Mouse (Mus musculus) kidney, postnatal 0 days (tissue): ENCODE measurements around the gene Sema6b. TPM values are rescaled to one million over a fixed set of nuclear protein-coding genes. Genes with fewer than 3 reads are reported as not detected.

Source experiments
- ATAC-seq: fragments of 200-750 bp; cut with Nextera tagmentation; replicated peaks from 2 replicates; pipeline ENCODE4 v1.8.0; 2017; ENCODE audit warnings: low read depth, moderate number of reproducible peaks, moderate TSS enrichment, moderate library complexity; ENCODE audit not compliant: low FRiP score
- DNase-seq: peaks from one replicate; pipeline ENCODE4 v3.0.0-alpha.2; 2016; ENCODE audit warnings: low spot score
- H3K27ac ChIP-seq: fragments of 300-500 bp; sonication (generic); 2 replicates; pipeline ENCODE4 v1.5.1; 2014; ENCODE audit warnings: mild to moderate bottlenecking
- H3K27me3 ChIP-seq: fragments of 300-500 bp; sonication (generic); 2 replicates; pipeline ENCODE4 v1.6.1; 2014; ENCODE audit warnings: low read length, mixed read lengths; ENCODE audit not compliant: insufficient read depth
- H3K36me3 ChIP-seq: fragments of 300-500 bp; sonication (generic); 2 replicates; pipeline ENCODE4 v1.6.1; 2014; ENCODE audit warnings: low read length, mixed read lengths; ENCODE audit not compliant: insufficient read depth
- H3K4me1 ChIP-seq: fragments of 300-500 bp; sonication (generic); replicated peaks from 2 replicates; pipeline ENCODE4 v1.6.1; 2014; ENCODE audit warnings: antibody characterized with exemption, low read length, mixed read lengths; ENCODE audit not compliant: insufficient read depth
- H3K4me2 ChIP-seq: fragments of 300-500 bp; sonication (generic); 2 replicates; pipeline ENCODE4 v1.6.1; 2014; ENCODE audit warnings: mild to moderate bottlenecking, low read length, moderate library complexity, mixed read lengths
- H3K4me3 ChIP-seq: fragments of 300-500 bp; sonication (generic); replicated peaks from 2 replicates; pipeline ENCODE4 v1.5.1; 2014; ENCODE audit warnings: low read depth, low read length
- H3K9ac ChIP-seq: fragments of 300-500 bp; sonication (generic); 2 replicates; pipeline ENCODE4 v1.6.1; 2014; ENCODE audit warnings: low read depth, low read length
- H3K9me3 ChIP-seq: fragments of 300-500 bp; sonication (generic); replicated peaks from 2 replicates; pipeline ENCODE4 v1.6.1; 2016; ENCODE audit warnings: low read length, inconsistent platforms, mixed read lengths
- CTCF ChIP-seq: IDR thresholded peaks from 2 replicates; pipeline ENCODE4 v1.5.1; 2016; ENCODE audit warnings: antibody characterized with exemption, low read depth, mild to moderate bottlenecking, moderate library complexity
- WGBS: fragments of 180-500 bp; shearing (Covaris S2); extraction: QIAGEN DNeasy Blood & Tissue Kit; methylation state at CpG from one replicate; pipeline ENCODE4 v1.1.7; 2014; 5-methylcytosine and 5-hydroxymethylcytosine counted together
- polyA plus RNA-seq: library from polyadenylated mRNA; unstranded; fragments of >200 nt; fragmentation: Nextera tagmentation; extraction: Ambion mirVana; gene quantifications from 2 replicates; pipeline ENCODE4 v1.2.1, GENCODE M21; 2015

Gene Sema6b
- polyA plus RNA-seq, 1 experiment from 2014 or later, result 1.2 TPM

DNA sequence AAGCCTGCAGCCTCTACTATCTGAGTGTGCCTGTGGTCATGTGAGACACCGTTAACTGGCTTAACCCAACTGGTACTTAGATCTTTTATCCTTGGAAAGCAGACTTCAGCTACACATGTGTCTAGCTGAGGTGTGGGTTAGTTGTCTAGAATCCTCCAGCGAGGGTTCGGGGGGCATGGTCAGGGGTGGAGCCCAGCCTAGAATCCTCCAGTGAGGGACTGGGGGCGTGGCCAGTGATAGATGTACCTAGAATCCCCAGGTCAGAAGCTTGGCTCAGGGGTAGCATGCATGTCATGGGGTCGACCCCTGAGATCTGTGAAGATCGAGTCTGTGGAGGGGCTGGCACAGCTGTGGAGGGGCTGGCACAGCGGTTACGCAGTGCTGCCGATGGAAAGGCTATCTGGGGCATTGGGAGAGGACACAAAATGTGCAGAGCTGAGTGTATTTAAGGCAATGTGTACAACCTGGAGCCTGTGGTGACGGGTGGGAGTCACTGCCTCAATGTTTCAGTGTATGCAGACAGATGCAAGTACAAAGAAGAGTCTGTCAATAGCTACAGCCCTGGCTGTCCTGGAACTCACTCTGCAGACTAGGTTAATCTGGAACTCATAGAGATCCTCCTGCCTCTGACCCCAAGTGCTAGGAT lies 33.4 kb upstream of the Sema6b start:
- no peak for ATAC-seq
- Histone ChIP-seq H3K4me2 (no peak overlapping the region), H3K4me3 (no peak overlapping the region), H3K27ac (no peak overlapping the region), H3K9ac (no peak overlapping the region), H3K4me1 (no peaks in the 10 kb centered on the region), H3K36me3 (peaks cover 17% of the 10 kb centered on the region), H3K27me3 (no peaks in the 10 kb centered on the region), H3K9me3 (no peaks in the 10 kb centered on the region)
- 51% methylated on average over 10 of the region's 10 CpGs for WGBS
- no peak for TF ChIP-seq CTCF
- DNase-seq, result no peak

DNA sequence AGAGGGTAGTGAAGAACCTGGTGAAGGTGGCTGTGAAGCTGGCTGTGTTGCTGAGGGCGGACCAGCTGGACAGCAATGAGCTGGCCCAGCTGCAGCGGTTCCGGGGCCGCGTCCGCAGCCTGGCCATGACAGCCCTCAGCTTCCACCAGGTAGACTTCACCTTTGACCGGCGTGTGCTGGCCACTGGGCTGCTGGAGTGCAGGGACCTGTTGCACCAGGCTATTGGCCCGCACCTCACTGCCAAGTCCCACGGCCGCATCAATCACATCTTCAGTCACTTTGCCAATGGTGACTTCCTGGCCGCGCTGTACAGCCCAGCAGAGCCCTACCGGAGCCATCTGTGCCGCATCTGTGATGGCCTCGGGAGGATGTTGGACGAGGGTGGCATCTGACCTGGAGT lies 31.7 kb upstream of the Sema6b start:
- no peak for TF ChIP-seq CTCF
- H3K4me3 ChIP-seq, result no peak overlapping the region
- no peaks in the 10 kb centered on the region for H3K27me3 ChIP-seq
- no peak for DNase-seq
- ATAC-seq, result no peak
- H3K4me1 ChIP-seq, result no peaks in the 10 kb centered on the region
- no peak overlapping the region for H3K4me2 ChIP-seq
- no peak overlapping the region for H3K27ac ChIP-seq
- H3K9ac ChIP-seq, result no peak overlapping the region
- no peaks in the 10 kb centered on the region for H3K9me3 ChIP-seq
- WGBS, result 90% methylated on average over 17 of the region's 17 CpGs
- H3K36me3 ChIP-seq, result peaks cover 8% of the 10 kb centered on the region

DNA sequence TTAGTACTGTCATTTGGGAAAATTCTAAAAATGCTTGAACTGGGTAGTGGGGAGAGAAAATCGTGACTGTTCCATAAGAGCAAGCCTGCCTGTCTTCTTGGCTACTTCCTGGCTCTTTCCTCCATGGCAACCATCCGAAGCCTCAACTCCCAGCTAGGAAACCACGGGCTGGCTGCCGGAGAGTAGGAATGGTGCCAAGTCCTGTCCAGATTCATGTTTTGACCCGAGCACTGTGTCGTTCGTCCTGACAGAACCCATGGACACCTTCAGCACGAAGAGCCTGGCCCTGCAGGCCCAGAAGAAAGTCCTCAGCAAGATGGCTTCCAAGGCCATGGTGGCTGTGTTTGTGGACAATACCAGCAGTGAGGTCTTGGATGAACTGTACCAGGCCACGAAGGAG lies 31.3 kb upstream of the Sema6b start:
- no peak for TF ChIP-seq CTCF
- no peak overlapping the region for H3K9ac ChIP-seq
- ATAC-seq (no peak), DNase-seq (no peak)
- H3K27me3 ChIP-seq, result no peaks in the 10 kb centered on the region
- H3K27ac ChIP-seq, result no peak overlapping the region
- H3K36me3 ChIP-seq, result peaks cover 4% of the 10 kb centered on the region
- H3K4me3 ChIP-seq, result no peak overlapping the region
- H3K4me2 ChIP-seq, result no peak overlapping the region
- WGBS, result 64% methylated on average over 9 of the region's 9 CpGs
- no peaks in the 10 kb centered on the region for H3K4me1 ChIP-seq
- H3K9me3 ChIP-seq, result no peaks in the 10 kb centered on the region

DNA sequence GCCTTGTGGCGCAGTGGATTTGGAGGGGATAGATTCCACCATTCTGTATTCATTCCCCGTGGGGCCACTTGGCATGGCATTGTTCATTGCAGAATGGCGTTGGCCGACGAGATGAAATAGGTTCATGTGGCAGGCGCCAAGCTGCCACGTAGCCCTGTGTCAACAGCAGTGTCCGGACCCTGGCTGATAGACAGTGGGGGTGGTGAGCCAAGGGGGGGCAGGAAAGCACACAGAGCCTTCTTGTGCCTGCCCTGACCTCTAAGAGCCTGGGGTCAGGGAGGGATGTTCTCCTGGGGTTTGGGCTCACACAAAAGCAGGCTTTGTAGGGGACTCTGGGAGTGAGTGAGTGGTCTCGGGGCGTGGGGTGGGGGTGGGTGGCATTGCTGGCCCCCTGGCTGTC lies 30.5 kb upstream of the Sema6b start:
- H3K27me3 ChIP-seq, result no peaks in the 10 kb centered on the region
- H3K27ac ChIP-seq, result peak overlapping the region; percentile 40
- no peak for DNase-seq
- ATAC-seq, result no peak
- no peaks in the 10 kb centered on the region for H3K9me3 ChIP-seq
- no peak overlapping the region for H3K9ac ChIP-seq
- H3K4me3 ChIP-seq, result no peak overlapping the region
- TF ChIP-seq CTCF, result no peak
- no peaks in the 10 kb centered on the region for H3K36me3 ChIP-seq
- H3K4me2 ChIP-seq, result no peak overlapping the region
- 70% methylated on average over 10 of the region's 10 CpGs for WGBS
- H3K4me1 ChIP-seq, result no peaks in the 10 kb centered on the region

DNA sequence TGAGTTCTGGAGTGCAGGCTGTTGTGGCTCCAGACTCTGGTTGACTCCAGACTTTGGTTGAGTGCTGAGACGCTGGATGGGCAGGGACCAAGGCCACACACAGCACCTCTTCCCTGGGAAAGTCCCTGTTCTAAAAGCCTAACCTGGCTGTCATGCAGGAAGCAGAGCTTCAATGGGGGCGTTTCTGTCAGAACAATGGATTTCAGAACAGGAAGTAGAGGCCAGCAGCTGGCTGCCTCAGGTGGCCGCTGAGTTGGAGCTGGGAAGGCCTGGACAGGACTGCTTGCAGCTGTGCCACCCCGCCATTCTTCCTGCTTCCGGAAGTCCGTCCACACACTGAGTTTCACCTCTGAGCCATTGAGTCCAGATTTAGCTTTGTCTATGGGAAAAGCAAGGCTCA lies 29.7 kb upstream of the Sema6b start:
- 67% methylated on average over 6 of the region's 6 CpGs for WGBS
- DNase-seq, result peak; percentile 38
- TF ChIP-seq CTCF, result no peak

DNA sequence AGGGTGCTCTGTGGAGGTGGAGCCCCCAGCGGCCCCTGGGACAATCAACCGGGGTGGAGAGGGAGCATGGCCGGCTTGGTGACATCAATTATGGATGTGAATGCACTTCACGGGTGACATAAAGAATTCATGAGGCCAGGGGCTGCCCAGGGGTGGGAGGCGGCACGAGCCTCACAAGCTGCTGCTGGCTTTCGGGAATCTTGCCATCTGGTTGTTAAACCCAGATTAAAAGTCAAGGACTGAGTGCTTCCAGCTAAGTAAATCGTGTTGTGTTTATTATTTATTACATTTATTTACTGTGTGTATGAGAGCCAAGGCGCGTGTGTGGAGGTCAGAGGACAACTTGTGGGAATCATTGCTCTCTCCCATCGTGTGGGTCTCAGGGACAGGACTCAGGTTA lies 25.5 kb upstream of the Sema6b start:
- ATAC-seq, result no peak
- no peak overlapping the region for H3K4me3 ChIP-seq
- peak; percentile 54 for DNase-seq
- H3K9me3 ChIP-seq, result no peaks in the 10 kb centered on the region
- no peak for TF ChIP-seq CTCF
- H3K27ac ChIP-seq, result no peak overlapping the region
- H3K9ac ChIP-seq, result no peak overlapping the region
- 45% methylated on average over 11 of the region's 11 CpGs for WGBS
- H3K4me2 ChIP-seq, result no peak overlapping the region
- H3K36me3 ChIP-seq, result no peaks in the 10 kb centered on the region
- H3K4me1 ChIP-seq, result peaks cover 5% of the 10 kb centered on the region
- H3K27me3 ChIP-seq, result no peaks in the 10 kb centered on the region

More for the DNA sequence above, 29.7 kb upstream of the Sema6b start:
- ATAC-seq, result no peak; the same call in 1 of the 2 replicates
- H3K27me3 ChIP-seq, result no peaks in the 10 kb centered on the region
- no peak overlapping the region for H3K9ac ChIP-seq
- H3K4me2 ChIP-seq, result no peak overlapping the region
- no peaks in the 10 kb centered on the region for H3K4me1 ChIP-seq
- no peaks in the 10 kb centered on the region for H3K9me3 ChIP-seq
- no peak overlapping the region for H3K4me3 ChIP-seq
- peak overlapping the region; percentile 40 for H3K27ac ChIP-seq
- no peaks in the 10 kb centered on the region for H3K36me3 ChIP-seq

DNA sequence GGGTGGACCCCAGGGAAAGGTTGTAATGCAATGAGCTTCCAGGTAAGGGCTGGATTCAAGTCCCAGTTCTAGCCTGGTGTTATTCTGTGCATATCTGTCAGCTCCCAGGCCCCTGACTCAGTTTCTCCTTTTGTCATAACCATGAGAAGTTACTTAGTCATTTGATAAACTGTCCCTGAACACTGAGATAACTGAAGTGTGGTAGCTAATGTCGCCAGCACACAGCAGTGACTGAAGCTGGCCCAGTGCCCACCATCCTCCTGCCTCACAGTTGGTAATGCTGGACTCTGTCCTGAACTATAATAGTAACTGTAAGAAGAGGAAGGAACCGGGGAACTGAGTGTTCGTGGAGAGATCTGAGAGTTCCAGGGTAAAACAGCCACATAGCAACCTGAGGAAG lies 24.4 kb upstream of the Sema6b start:
- ATAC-seq, result no peak
- peaks cover 5% of the 10 kb centered on the region for H3K4me1 ChIP-seq
- H3K9me3 ChIP-seq, result no peaks in the 10 kb centered on the region
- DNase-seq, result no peak
- no peaks in the 10 kb centered on the region for H3K36me3 ChIP-seq
- no peak overlapping the region for H3K9ac ChIP-seq
- 72% methylated on average over 3 of the region's 3 CpGs for WGBS
- no peak for TF ChIP-seq CTCF
- H3K4me3 ChIP-seq, result no peak overlapping the region
- no peak overlapping the region for H3K27ac ChIP-seq
- no peaks in the 10 kb centered on the region for H3K27me3 ChIP-seq
- no peak overlapping the region for H3K4me2 ChIP-seq
